Mouse (Mus musculus) cerebellum, adult (tissue): ENCODE measurements around the gene Lpcat4.

Experiments used
- ATAC-seq: cut with Nextera tagmentation; 2 replicates; pipeline ENCODE4 v1.9.2; 2017; ENCODE audit warnings: mild to moderate bottlenecking, moderate library complexity, mixed read lengths; ENCODE audit not compliant: insufficient number of reproducible peaks, low FRiP score, low TSS enrichment

The Lpcat4 gene

DNA sequence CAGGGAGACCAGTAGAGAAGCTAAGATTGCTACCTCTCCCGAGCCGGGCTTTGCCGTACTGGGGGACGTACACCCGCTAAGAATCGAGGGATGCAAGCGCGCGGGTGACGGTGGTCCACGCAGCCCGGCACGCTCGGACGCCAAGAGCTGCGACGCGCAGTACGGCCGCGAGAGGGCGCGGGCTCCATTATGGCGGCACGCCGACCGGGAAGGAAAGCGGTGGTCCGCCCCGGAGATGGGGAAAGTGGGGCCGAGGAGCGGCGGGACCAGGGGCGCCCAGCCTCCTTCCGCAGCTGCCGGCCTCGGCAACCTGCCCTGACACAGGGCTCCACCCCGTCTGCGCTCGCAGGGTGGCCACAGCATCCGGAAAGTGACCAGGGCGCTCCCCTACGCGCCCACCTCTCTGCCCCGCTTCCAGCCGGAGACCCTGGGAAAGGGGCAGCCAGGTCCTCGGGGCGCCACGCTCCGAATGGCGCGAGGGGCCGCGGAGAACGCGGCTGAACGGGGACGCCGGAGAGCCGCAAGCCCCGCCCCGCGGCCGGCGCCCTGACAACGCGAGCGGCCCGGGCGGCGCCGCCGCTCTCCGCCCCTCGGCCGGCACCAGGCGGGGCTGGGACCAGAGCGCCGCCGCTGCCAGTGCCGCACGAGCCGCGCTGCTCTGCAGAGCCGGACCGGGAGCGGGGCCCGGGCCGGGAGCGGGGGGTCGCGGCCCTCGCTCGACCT is at the start of gene Lpcat4:
Gene Lpcat4, plus strand, starts transcription at position 257 of the 723 bp plus-strand sequence.
- ATAC-seq: peak; percentile 83

DNA sequence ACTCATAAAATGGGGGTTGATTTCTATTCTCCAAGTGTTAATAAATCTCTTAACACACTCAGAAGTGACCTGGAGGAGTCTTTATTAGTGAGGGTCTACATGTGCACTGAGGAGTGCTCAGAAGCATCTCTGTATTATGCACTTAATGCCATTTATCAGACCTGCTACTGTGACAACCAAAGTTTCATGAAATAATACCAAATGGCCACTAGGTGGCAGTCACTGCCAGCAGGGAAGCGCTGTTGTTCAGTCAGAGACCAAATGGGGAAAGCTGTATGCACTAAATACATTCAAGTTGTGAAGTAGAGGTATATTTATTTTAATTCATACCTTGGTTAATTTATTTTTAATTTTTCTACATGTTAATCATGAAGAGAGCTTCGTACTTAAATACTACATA is 42.4 kb upstream of the Lpcat4 start:
- ATAC-seq: peak; percentile 82

DNA sequence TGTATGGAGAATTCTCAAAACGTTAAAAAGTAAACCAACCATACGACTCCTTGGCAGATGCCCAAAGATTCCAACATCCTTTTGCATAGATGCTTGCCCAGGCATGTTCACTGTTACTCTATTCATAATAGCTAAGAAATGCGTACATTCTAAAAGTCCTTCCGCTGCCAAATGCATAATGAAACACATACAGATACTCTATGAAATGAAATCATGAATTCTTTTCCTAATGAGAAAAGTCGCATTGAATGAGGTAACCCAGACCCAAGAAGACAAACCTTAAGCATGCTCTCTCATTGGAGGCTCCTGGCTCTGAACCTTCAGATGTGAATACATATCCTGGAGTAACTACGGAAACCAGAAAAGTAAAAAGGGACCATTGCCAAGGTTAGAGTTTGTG is 36.2 kb upstream of the Lpcat4 start:
- no peak for ATAC-seq

DNA sequence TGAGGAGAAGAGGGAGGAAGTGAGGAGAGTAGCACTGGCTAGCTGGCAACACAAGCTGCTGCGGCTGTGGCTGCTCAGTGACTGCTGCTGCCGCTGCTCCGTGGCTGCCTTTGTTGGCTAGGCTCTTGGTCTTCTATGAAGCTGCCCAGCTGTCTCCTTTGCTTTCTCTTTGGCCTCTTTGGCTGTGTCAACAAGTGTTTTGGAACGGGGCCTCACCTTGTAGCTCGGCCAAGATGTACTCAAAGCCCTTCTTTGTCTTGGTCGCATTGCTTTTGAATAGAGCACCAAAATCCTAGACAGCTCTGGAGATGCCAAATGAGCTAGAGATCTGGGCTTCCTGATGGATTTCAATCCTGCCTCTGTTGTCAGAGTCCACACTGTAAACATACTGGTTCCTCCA is 29.1 kb upstream of the Lpcat4 start:
- peak; percentile 74 for ATAC-seq

DNA sequence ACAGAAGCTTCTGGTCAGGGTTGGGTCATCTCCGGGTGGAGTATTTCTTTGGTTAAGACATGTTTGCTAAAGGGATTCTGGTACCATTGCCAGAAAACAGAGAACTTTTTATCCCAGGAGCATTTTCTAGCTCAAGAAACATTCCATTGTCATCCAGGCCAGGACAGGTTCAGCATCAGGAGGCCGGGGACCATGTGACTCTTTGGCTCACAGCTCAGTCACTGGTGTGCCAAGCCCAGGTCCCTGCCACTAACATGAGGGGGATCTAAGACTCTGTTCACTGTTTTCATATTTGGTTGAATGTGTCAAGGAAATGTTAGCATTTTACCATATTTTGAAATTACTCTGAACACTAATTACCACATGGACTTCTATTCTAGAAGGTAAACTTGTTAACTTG is 28.6 kb upstream of the Lpcat4 start:
- ATAC-seq: no peak

DNA sequence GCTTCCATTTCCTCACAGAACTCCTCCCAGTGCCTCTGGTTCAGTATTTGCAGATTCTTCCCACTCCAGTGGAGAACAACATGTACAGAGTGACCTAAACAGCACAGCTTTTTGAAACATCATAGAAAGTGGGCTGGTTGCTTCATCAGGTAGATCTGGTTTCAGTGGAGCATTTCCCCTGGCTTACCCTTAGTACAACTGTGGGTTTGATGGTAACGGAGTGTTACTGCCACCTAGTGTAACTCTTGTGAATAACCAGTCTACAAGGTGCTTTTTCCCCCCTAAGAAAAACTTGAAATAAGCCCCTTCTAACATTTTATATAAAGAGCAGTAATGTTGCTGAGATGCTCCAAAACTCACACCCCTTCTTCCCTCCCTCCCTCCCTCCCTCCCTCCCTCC is 23.3 kb upstream of the Lpcat4 start:
- peak; percentile 58; the same call in 1 of the 2 replicates for ATAC-seq

DNA sequence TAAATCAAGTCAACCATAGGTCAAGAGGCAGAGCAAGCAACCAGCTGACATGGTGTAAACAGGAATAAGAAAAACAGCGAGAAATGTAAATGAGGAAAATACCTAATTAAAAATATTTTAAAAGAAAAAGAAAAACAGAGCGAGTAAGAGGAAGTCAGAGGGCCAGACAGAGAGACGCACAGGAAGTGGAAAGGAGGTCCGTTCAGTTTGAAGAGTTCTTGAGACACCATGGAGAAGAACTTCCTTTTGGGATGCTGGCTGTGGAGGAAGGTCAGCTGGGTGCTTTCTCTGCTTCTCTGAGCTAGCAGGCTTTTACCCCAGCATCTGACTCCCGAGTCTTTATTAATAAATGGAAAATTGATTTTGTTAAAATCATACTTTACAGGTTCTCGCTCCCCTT is 21.7 kb upstream of the Lpcat4 start:
- no peak for ATAC-seq

DNA sequence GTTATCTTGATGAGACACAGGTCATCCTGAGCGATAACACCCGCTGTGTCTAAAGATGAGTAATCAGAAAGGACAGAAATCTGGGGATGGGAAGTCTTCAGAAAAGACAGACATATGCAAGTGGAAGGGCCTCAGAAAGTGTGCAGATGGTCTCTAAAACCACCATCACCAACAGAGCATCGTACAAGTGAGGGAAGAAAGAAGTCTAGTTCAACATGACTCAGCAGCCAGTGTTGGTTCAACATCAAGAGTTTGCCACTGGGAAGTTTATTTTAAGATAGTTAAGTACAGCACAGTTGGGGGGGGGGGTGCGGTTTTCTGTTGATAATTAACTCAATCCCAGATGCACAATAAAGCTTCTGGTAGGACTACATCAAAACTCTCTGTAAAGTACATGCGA is 18.4 kb upstream of the Lpcat4 start:
- no peak for ATAC-seq

DNA sequence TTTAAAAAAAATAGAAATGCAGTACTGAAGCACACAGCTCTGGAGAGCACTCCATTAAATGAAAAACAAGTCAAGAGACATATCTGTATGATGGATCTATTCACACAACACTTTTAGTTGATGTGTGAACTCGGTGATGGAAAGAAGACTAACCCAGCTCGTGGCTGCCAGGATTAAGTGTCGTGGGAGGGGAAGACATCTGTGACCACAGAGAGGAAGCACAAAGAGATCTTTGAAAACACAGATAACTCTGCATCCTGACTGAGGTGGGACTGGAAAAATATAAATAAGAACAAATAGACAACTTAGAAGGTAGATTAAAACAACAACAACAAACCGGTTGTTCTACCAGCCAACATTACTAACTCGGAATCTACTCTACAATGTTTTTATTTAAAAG is 16.7 kb upstream of the Lpcat4 start:
- no peak for ATAC-seq

DNA sequence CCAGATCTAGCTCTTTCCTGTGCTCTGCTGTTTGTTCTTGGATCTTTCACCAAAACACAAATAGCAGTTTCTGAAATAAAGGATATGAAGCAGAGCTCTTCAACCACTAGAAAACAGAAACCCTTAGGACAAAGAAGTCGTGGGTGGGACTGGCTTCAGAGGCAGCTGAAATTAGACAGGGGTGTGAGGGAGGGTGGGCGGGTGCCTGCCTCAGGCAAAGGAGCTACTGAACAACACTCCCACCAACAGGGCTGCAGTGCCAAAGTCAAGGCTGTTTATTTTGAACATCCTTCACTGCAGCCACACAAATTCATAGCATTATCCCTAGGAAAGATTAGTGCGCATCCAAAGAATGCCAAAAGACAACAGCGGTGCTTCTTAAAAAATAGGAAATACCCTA is 14.9 kb upstream of the Lpcat4 start:
- no peak for ATAC-seq

DNA sequence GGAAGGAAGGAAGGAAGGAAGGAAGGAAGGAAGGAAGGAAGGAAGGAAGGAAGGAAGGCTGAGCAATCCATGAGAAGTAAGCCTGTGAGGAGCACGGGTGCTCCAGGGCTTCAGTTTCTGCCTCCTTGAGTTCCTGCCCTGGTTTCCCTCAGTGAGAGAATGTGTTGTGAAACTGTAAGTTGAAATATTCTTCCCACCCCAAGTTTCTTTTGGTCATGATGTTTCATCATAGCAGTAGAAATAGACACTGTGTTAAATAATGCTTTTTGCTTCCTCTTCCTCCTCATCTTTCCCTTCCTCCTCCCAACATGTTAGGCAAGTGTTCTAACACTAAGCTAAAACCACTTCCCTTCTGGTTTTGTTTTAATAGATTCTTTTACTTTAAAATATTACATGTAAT is 6.6 kb upstream of the Lpcat4 start:
- no peak for ATAC-seq

DNA sequence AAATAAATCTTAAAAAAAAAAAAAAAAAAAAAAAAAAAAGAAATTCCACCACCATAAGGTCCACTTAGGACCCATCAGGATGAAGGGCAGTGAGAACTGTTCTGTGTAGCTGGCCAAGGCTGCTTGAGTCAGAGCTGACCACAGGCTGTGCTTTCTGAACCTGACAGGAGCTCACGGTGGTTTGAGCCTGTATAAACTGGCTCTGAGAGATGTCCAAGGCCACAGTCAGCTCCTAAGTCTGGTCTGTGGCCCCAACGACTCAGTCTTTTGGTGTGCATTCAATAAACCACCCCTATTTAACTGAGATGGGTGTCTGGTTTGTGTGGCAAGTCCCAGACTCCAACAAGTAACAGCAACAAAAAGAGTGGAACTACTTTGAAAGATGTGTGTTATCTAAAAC is 2.6 kb upstream of the Lpcat4 start:
- ATAC-seq: no peak

DNA sequence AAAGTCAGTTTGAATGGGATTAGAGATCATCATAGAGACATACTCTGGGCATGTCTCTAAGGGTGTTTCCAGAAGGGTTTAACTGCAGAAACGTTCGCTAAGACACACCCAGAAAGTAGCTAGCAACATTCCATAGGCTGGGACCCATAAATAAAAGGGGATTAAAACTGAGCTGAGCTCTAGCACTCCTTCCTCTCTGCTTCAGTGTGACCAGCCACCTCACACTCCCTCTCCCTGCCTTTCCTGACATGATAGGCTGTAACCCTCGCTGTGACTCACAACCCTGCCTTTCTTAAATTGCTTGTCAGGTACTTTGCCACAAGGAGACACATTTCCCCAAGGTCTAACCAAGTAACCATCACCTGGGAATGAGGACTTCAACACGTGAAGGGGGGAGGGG is 1.3 kb upstream of the Lpcat4 start:
- no peak for ATAC-seq

DNA sequence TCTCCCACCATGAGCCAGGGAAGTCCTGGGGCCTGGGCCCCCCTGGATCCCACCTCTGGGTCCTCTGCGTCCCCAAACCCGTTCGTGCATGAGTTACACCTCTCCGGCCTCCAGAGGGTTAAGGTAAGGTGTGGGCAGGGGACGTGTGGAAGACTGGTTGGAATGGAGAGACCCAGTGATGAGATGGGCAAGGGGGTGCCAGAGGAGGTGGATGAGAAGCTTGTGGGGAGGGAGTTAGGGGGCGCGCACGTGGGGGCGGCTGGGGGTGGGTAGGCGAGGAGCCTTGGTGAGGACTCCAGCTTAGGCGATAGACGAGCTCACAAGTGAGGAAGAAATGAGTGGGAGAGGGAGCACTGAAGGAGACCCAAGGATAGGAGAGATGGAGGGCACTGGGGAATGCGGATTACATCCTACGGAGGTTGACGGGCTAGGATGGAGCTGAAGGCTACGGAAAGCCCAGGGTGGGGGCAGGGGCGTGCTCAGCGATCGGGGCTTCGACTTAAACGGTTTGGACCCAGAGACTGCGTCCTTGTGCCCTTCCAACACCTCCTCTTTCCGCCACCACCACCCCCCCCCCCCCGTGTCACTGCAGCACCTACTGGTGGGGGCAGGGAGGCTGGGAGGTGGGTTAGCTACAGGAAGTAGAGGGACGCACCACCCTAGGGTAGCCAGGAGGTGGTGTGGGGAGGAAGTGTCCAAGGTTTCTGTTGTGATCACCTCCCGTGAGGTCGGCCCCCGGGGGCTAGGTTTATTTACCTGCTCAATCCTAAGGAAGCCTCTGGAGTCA is 860 bp downstream of the Lpcat4 start:
- ATAC-seq: peak; percentile 27

DNA sequence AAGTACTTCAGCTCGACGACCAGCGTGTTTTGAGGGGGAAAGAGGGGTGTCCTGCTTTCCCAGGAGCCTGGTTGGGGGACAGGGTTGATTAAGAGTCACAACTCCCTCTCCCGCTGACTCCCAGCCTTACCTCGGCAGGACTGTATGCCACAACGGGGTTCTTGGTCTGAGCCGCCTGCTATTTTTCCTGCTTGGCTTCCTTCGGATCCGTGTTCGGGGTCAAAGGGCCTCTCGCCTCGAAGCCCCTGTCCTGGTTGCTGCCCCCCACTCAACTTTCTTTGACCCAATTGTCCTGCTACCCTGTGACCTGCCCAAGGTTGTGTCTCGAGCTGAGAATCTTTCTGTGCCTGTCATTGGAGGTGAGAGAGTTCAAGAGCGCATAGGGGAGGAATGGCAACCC is 2.5 kb downstream of the Lpcat4 start:
- no peak for ATAC-seq

DNA sequence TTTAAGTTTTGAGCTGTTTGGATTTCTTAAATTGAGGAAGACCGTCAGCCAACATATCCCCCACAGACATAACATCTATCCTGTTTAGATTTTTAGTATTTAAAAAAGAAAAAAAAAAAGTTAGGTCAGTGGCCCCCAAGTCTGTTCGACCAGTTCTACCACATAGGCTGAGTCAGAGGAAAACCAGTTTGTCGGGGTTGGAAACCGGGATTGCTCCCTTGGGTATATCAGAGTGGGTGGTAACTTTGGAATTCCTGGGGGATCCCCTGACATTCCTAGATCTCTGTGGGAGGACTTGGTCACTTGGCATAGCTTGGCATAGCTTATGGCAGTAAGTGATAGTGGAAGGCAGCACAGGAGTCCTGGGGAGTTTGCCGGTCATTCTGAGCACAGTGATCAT is 6.0 kb downstream of the Lpcat4 start:
- no peak for ATAC-seq

DNA sequence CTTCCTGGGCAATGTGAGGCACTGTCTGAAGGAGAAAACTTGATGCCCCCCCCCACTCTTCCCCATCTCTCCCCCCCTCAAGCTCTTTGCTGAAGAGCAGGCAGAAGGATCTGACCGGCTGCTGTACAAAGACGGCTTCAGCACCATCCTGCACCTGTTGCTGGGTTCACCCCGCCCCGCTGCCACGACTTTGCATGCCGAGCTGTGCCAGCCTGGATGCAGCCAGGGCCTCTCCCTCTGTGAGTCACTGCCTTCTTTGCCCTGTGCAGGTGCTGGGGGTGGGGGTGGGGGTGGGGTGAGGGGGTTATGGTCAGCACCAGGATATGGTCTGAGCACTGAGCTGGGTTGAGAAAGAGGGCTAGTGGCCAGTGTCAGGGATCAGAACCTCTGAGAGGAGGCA is 6.9 kb downstream of the Lpcat4 start:
- no peak for ATAC-seq

DNA sequence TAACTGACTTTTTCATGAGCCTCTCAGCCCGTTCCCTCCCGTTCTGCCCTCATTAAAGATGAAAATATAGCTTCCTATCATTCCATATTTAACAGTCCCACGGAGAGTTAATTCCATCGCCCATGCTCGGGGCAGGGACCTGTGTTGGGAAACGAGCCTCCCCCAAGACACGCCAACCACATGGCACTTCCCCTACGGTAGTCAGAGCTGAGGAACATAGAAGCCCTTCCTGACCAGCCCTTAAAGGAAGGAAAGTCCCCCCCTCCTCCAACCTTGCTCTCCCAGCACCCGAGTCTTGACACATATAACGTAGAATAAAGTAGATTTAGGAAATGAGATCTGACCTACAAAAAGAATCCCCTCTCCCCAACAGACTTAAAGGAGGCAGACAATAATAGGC is 8.1 kb downstream of the Lpcat4 start:
- ATAC-seq: no peak

DNA sequence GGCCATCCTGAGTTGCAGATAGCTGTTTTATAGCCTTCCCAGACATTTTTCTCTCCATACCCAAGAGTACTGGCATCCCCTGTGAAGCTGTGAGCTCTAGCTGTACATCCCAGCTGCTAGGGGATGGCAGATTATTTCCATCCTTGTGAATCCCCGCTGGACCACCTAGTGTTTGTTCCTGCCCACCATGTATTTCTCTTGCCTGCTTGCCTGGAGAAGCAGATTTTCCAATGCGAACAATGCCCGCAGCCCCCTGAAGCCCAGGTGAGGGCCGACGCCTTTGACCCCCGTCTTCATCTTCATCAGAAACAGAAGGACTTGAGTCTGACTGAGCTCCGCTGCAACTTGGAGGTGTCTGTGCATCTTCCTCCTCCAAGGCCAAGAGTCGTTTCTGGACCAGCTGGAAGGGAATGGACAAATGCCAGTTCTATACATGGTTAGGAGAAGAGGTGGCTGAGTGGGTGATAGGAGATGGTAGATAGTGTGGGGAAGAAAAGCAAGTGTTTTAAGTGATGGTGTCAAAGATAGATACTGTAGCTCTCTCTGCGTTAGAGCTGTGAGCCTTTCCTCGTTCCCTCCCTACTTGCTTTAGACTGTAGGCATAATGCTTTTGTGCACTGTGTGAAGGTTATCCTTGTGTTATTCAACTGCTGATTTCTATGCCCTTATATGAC is 10.6 kb downstream of the Lpcat4 start:
- no peak for ATAC-seq

DNA sequence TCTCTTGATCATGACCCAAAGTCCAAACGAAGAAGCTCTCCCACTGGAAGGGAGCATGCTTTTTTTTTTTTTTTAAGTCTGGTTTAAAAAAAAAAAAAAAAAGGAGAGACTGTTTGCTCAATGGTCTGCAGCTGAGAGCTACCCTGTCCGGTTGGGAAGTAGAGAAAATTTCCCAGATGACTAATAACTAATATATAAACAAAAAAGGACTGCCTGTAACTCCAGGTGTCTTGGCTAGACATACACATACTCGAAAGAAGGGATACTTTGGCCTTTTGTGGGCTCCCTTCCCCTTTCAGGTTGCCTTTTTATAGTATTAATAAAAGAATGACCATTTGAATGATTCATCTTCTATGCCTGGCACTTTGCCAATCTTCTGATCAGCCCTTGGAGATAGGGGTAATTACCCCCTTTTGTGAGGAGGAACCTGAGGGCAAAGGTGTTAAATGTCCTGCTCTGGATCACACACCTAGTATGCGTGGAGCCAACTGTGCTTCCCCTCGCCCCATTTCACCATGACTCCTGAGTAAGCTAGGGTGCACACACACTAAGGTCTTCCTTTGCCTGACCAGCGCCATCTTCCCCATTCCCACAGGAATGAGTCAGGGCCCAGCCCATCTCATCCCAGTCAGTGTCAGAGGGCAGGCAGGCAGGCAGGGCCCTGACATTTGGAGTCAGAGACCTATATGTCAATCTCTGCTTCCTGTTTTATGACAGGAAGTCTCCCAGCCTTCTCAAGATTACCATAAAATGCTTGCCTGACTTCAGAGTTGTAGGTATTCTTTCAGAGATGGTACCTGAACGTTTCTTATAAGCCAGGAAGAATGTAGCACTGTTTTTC is 15.6 kb downstream of the Lpcat4 start:
- ATAC-seq: no peak
